Mouse (Mus musculus): ENCODE results near the gene Bcl10. TPM values are rescaled to one million over a fixed set of nuclear protein-coding genes. Genes with fewer than 3 reads are reported as not detected.
"Not testable (repeated sequence)": the region's sequence is repeated elsewhere in the genome, so short reads cannot be mapped to it uniquely, and the experiment has no call there.

Bcl10 gene
- polyA plus RNA-seq, 1 experiment from 2014 or later = 25.0 TPM

GRCm38 (mm10) chr3:145962411-145962810 is 39.8 kb downstream of the Bcl10 start:
- H3K27ac ChIP-seq = no peak overlapping the region
- H3K27me3 ChIP-seq (replicated peaks) = peaks cover 29% of the 10 kb centered on the region
- 47% methylated on average over 9 of the region's 9 CpGs for WGBS (ENCODE audit: insufficient replicate concordance)
- H3K4me2 ChIP-seq = no peak overlapping the region
- no peak overlapping the region for H3K9ac ChIP-seq
- H3K36me3 ChIP-seq = no peaks in the 10 kb centered on the region
- peaks cover 23% of the 10 kb centered on the region for H3K4me1 ChIP-seq
- no peaks in the 10 kb centered on the region; the same call in 1 of the 2 replicates for H3K9me3 ChIP-seq (replicated peaks)
- H3K4me3 ChIP-seq = no peak overlapping the region
- ATAC-seq = no peak

GRCm38 (mm10) chr3:145963101-145964017 is 40.8 kb downstream of the Bcl10 start:
- peak overlapping the region; percentile 46 for H3K4me2 ChIP-seq
- peak overlapping the region; percentile 27; the same call in 1 of the 2 replicates for H3K27ac ChIP-seq
- WGBS (ENCODE audit: insufficient replicate concordance) = 19% methylated on average over 31 of the region's 31 CpGs
- peak; percentile 38; the same call in 1 of the 2 replicates for ATAC-seq
- H3K9ac ChIP-seq = no peak overlapping the region
- H3K4me3 ChIP-seq = no peak overlapping the region
- no peaks in the 10 kb centered on the region; the same call in 1 of the 2 replicates for H3K9me3 ChIP-seq (replicated peaks)
- no peaks in the 10 kb centered on the region for H3K36me3 ChIP-seq
- peaks cover 23% of the 10 kb centered on the region for H3K4me1 ChIP-seq
- H3K27me3 ChIP-seq (replicated peaks) = peaks cover 29% of the 10 kb centered on the region

- Histone ChIP-seq H3K27ac (peak overlapping the region; percentile 27; the same call in 1 of the 2 replicates), H3K4me3 (no peak overlapping the region)
- 6% methylated on average over 10 of the region's 10 CpGs for WGBS (ENCODE audit: insufficient replicate concordance)
Measured at GRCm38 (mm10) chr3:145964018-145964387, 41.4 kb downstream of the Bcl10 start.

GRCm38 (mm10) chr3:145964473-145964872 is 41.9 kb downstream of the Bcl10 start:
- Histone ChIP-seq H3K27me3 (replicated peaks) (peaks cover 29% of the 10 kb centered on the region), H3K4me1 (peaks cover 23% of the 10 kb centered on the region), H3K36me3 (no peaks in the 10 kb centered on the region), H3K27ac (peak overlapping the region; percentile 53), H3K4me3 (peak overlapping the region; percentile 11; the same call in 1 of the 2 replicates), H3K9ac (no peak overlapping the region), H3K9me3 (replicated peaks) (no peaks in the 10 kb centered on the region), H3K4me2 (peak overlapping the region; percentile 46)
- 10% methylated on average over 10 of the region's 10 CpGs for WGBS (ENCODE audit: insufficient replicate concordance)
- ATAC-seq = peak; percentile 73

More at GRCm38 (mm10) chr3:145964018-145964387, 41.4 kb downstream of the Bcl10 start:
- ATAC-seq = peak; percentile 61
- H3K9ac ChIP-seq = no peak overlapping the region
- no peaks in the 10 kb centered on the region for H3K9me3 ChIP-seq (replicated peaks)
- H3K4me2 ChIP-seq = peak overlapping the region; percentile 46
- H3K4me1 ChIP-seq = peaks cover 23% of the 10 kb centered on the region
- H3K27me3 ChIP-seq (replicated peaks) = peaks cover 29% of the 10 kb centered on the region
- H3K36me3 ChIP-seq = no peaks in the 10 kb centered on the region

GRCm38 (mm10) chr3:145965583-145965982 is 43.0 kb downstream of the Bcl10 start:
- H3K4me2 ChIP-seq; H3K27ac ChIP-seq; ATAC-seq; H3K9me3 ChIP-seq (replicated peaks); H3K4me3 ChIP-seq; H3K36me3 ChIP-seq; H3K9ac ChIP-seq: not testable (repeated sequence)
- Histone ChIP-seq H3K27me3 (replicated peaks) (peaks cover 29% of the 10 kb centered on the region), H3K4me1 (peaks cover 23% of the 10 kb centered on the region)
- WGBS (ENCODE audit: insufficient replicate concordance) = 59% methylated on average over 3 of the region's 3 CpGs

- Histone ChIP-seq H3K27me3 (replicated peaks) (peaks cover 26% of the 10 kb centered on the region), H3K4me3 (no peak overlapping the region), H3K36me3 (no peaks in the 10 kb centered on the region), H3K9me3 (replicated peaks) (no peaks in the 10 kb centered on the region), H3K27ac (no peak overlapping the region), H3K4me2 (no peak overlapping the region), H3K4me1 (peaks cover 23% of the 10 kb centered on the region), H3K9ac (no peak overlapping the region)
- no peak for ATAC-seq
- WGBS (ENCODE audit: insufficient replicate concordance) = 76% methylated on average over 5 of the region's 5 CpGs
Measured at GRCm38 (mm10) chr3:145966806-145967205, 44.2 kb downstream of the Bcl10 start.

GRCm38 (mm10) chr3:145969031-145969501 is 46.5 kb downstream of the Bcl10 start:
- peaks cover 4% of the 10 kb centered on the region for H3K27me3 ChIP-seq (replicated peaks)
- peaks cover 2% of the 10 kb centered on the region for H3K9me3 ChIP-seq (replicated peaks)
- no peak for ATAC-seq
- WGBS (ENCODE audit: insufficient replicate concordance) = 21% methylated on average over 14 of the region's 14 CpGs
- H3K9ac ChIP-seq = no peak overlapping the region
- no peak overlapping the region for H3K27ac ChIP-seq
- H3K4me3 ChIP-seq = no peak overlapping the region
- peaks cover 10% of the 10 kb centered on the region for H3K4me1 ChIP-seq
- no peaks in the 10 kb centered on the region for H3K36me3 ChIP-seq
- H3K4me2 ChIP-seq = peak overlapping the region; percentile 28

GRCm38 (mm10) chr3:145971501-145971900 is 48.9 kb downstream of the Bcl10 start:
- Histone ChIP-seq H3K27ac (no peak overlapping the region), H3K9ac (no peak overlapping the region), H3K36me3 (no peaks in the 10 kb centered on the region), H3K4me1 (no peaks in the 10 kb centered on the region), H3K4me2 (no peak overlapping the region), H3K9me3 (replicated peaks) (peaks cover 6% of the 10 kb centered on the region), H3K4me3 (no peak overlapping the region), H3K27me3 (replicated peaks) (no peaks in the 10 kb centered on the region)
- ATAC-seq = no peak
- whole genome bisulfite sequencing (ENCODE audit: insufficient replicate concordance) = 75% methylated on average over 10 of the region's 10 CpGs

GRCm38 (mm10) chr3:145974986-145975385 is 52.4 kb downstream of the Bcl10 start:
- Histone ChIP-seq H3K9me3 (replicated peaks) (peaks cover 6% of the 10 kb centered on the region), H3K4me3 (no peak overlapping the region), H3K27ac (no peak overlapping the region), H3K4me2 (no peak overlapping the region), H3K4me1 (no peaks in the 10 kb centered on the region), H3K9ac (no peak overlapping the region), H3K27me3 (replicated peaks) (no peaks in the 10 kb centered on the region), H3K36me3 (no peaks in the 10 kb centered on the region)
- ATAC-seq = no peak
- 74% methylated on average over 7 of the region's 7 CpGs for WGBS (ENCODE audit: insufficient replicate concordance)

Other genes starting within 250 kb of the Bcl10 start
- gene Ddah1, start 164.1 kb upstream of the Bcl10 start, polyA plus RNA-seq (2016; fragmentation: Nextera tagmentation; extraction: Ambion mirVana) = 31.9 and 36.4 TPM in 2 replicates
- 25.6 and 27.4 TPM in 2 replicates for gene 2410004B18Rik, start 15.2 kb downstream of the Bcl10 start, polyA plus RNA-seq (2016; fragmentation: Nextera tagmentation; extraction: Ambion mirVana)
- gene Syde2, start 65.1 kb downstream of the Bcl10 start, polyA plus RNA-seq (2016; fragmentation: Nextera tagmentation; extraction: Ambion mirVana) = 1.3 and 1.4 TPM in 2 replicates
- 0.19 and 0.30 TPM in 2 replicates for gene Wdr63, start 185.3 kb downstream of the Bcl10 start, polyA plus RNA-seq (2016; fragmentation: Nextera tagmentation; extraction: Ambion mirVana)
- 0.38 and 0.61 TPM in 2 replicates for gene Mcoln3, start 194.6 kb downstream of the Bcl10 start, polyA plus RNA-seq (2016; fragmentation: Nextera tagmentation; extraction: Ambion mirVana)
- 5.4 and 5.7 TPM in 2 replicates for gene Mcoln2, start 227.0 kb downstream of the Bcl10 start, polyA plus RNA-seq (2016; fragmentation: Nextera tagmentation; extraction: Ambion mirVana)